Mouse (Mus musculus) adrenal gland, postnatal 10 days (tissue): ENCODE measurements around the gene Dnpep. TPM values are rescaled to one million over a fixed set of nuclear protein-coding genes. Genes with fewer than 3 reads are reported as not detected.

Experiments used
- DNase-seq: peaks from one replicate; pipeline ENCODE4 v3.0.0; 2021; ENCODE audit warnings: mixed read lengths
- total RNA-seq, 2 experiments: library from RNA; stranded (reverse); gene quantifications; 2 replicates each; pipeline ENCODE4 v1.2.3; 2021

Gene Dnpep
- total RNA-seq, 2 experiments from 2014 or later, result 103 to 106 TPM

DNA sequence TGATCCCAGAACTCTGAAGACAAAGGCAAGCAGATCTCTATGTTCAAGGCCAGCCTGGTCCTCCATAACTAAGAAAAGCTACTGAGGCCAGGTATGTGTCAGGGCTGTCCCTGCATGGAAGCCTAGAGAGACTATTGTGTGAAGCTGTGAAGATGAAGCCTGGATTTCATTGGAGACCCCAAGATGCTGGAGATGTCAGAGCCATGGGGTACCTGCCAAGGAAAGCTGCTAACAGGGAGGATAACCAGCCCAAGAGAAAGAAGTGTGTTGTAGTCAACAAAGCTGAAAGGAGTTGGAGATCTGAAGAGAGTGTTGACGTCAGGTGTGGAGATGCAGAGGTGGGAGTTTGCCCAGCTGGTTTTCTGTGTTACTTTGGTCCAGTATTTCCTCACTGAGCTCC, 13.5 kb upstream of the Dnpep start:
- DNase-seq, result no peak

GRCm38 (mm10) chr1:75327461-75327860, 9.7 kb upstream of the Dnpep start:
- DNase-seq, result no peak

DNA sequence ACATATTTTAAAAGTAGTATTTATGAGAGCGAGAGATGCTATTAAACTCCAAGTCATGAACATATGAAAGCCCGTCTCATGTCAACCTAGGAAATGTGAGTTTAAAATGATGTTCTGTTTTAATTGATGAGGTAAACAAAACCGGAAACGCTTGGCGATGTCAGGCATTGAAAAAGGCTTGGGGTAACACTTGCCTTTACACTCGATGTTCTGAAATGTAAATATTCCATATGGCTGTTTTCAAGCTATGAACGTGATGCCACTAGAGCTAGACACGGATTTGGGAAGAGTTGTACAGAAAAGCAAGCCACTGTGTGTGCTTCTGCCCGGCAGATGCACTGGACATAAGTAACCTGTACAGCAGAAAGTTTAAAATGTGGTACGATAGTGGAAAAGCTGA, 1.4 kb upstream of the Dnpep start:
- no peak for DNase-seq

GRCm38 (mm10) chr1:75318736-75319135, 946 bp upstream of the Dnpep start:
- DNase-seq, result no peak

- no peak for DNase-seq
Measured at GRCm38 (mm10) chr1:75318301-75318700, 511 bp upstream of the Dnpep start.

DNA sequence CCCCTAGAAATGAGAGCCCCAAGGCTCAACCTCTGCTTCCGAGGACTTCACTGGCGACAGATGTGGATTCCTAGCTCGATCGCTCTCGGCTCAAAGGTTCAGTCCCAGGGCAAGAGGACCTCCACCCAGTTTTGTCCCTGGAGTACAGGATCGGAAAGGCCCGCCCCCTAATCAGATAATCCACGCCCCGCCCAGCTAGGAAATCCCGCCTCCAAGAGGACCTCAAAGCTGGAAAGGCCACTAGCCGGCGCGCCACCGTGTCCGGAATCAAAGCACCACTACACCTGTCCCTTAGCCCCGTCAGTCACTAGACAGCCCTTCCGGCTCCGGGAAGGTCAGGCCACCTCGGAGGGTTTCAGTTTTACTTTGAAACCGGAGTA, 939 bp downstream of the Dnpep start:
- peak; percentile 91 for DNase-seq

DNA sequence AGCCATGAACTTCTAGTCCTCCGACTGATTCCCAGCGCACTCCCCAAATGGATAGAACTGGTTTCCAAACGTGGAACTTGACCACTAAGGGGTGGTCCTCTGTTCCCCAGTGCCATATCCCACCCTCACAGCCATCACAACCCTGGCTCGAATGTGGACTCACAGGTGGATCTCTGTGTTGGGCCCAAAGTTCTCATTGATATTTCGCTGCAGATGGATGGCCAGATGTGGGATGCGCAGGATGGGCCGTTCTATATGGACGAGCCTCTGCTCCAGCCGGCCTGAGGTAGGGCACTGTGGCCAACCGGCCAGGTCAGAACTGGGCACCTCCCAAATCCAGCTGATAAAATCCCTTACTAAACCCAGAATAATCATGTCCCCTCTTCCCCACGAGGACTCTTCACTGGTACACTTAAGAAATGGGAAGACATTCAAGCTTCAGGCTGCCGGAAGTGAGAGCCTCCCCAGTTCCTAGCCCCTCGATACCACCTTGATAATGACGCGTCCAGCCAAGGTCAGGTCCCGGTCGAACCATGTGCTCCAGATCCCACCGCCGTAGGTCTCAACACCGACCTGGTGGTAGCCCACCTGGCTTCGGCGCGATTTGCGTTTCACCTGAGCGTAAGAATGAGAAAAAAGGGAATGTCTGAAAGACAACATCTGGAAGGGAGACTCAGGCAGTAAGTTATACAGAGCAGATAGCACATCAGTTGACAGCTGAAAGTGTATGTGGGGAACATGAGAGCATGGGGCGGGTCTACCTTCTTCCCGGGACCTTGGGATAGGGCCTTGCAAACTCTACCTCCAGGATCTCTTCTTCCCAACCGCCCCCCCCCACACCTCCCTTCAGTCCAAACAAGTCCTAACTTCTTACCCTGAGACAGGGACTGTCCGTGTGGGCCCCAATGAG, 2.1 kb downstream of the Dnpep start:
- no peak for DNase-seq

GRCm38 (mm10) chr1:75315011-75315410, 2.8 kb downstream of the Dnpep start:
- no peak for DNase-seq

DNA sequence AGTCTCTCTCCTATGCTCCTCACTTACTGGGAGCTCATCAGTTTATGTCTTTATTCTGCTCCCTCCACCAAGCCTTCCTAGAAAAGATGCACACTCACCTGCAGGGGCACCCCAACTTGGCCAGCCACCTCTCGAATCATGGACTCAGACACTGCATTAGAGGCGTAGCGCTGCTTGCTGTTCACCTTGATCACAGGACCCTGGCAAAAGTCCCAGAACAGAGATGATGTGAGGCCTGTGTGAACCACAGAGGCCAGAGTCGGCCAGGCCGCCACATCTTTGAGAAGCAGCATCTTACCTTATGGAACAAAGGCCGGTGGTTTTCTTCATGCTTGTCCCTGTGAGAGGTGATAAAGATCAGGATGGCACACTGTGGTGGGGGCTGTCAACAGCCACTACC, 6.1 kb downstream of the Dnpep start:
- DNase-seq, result no peak

DNA sequence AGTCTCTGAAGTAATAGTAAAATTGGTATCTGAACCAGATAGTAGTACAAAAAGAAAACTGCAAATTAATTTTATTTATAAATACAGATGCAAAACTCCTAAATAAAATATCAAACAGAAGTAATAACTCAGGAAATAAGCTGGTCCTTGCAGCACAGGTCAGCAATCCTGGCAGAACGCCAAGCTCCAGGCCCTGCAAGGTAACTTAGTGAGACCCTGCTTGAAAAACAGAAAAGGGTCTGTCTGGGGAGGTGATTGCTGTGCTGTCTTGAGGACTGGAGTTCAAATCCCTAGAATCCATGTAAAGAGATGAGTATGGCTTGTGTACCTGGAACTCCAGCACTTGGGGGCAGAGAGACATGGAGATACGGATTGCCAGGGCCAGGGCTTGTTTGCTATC, 13.1 kb downstream of the Dnpep start:
- no peak for DNase-seq

- DNase-seq, result no peak
Measured at GRCm38 (mm10) chr1:75294294-75294693, 23.5 kb downstream of the Dnpep start.

GRCm38 (mm10) chr1:75293331-75293701, 24.5 kb downstream of the Dnpep start:
- DNase-seq, result no peak

GRCm38 (mm10) chr1:75292476-75293330, 25.1 kb downstream of the Dnpep start:
- peak; percentile 22 for DNase-seq

GRCm38 (mm10) chr1:75291321-75291720, 26.5 kb downstream of the Dnpep start:
- no peak for DNase-seq

GRCm38 (mm10) chr1:75290582-75290981, 27.2 kb downstream of the Dnpep start:
- peak; percentile 49 for DNase-seq

DNA sequence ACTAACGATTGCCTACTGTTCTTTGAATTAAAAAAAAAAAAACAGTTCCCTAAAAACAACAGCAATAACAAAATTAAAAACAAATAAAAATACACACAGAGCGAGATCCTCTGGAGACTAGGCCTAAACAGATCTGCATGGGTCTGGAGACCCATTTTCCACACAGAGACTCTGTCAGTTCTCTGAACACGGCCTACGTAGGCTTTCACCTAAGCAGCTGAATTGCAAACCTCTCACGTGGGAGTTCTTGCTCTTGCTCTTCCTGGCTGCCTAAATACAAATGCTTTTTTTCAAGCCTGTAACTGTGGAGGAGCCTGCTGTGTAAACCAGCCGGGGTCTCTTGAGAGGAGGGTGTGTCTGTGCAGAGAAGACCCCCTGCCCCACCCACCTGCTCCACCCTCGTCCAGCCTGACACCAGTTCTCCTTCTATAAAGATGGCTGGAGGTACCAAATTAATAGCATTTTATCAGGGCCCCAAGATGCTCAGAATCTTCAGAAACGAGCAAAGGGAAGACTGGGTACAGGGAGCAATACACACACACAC, 27.8 kb downstream of the Dnpep start:
- DNase-seq, result no peak

DNA sequence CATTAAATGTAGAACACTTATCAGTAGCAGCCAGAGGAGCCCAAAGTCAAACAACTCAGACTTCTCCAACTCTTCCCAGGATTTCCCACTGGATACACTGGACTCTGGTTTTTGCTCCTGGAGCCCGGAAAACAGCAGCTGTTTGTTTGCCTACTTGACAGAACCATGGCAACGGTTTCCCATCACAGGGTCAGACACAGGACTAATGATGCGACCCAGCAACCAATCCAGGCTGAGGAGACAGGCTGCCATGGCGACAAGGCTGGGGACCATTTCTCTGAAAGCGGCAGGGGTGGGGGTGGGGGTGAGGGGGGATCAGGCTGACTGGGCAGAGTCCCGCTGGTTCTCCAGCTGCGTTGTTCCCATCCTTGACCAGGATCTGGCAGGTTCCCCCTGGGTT, 28.4 kb downstream of the Dnpep start:
- no peak for DNase-seq

- DNase-seq, result no peak
Measured at GRCm38 (mm10) chr1:75284911-75285310, 32.9 kb downstream of the Dnpep start.

DNA sequence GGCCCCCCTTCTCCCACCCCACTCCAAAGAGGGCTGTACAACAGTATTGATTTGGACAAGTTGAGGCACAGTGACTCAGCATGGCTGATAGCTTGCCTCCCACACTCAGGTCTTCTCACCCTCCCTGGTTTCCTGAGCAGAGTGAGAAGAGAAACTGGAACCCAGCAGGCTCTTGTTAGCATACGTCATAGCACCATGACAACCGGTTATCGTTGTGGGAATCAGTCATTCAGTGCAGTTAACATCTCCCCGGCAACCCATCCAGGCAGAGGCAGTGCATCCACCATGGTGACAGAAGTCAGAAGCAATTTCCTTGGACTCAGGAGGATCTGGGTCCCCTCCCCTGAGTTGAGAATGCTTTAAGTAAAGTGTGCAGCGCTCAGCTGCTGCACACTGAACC, 34.8 kb downstream of the Dnpep start:
- DNase-seq, result no peak

- DNase-seq, result no peak
Measured at GRCm38 (mm10) chr1:75278228-75278627, 39.6 kb downstream of the Dnpep start, which contains the start of gene Resp18. Gene Resp18 (minus strand): TSS chr1:75278415.

- DNase-seq, result peak; percentile 82
Measured at GRCm38 (mm10) chr1:75277195-75278188, 40.3 kb downstream of the Dnpep start.
